Mouse (Mus musculus) limb, embryonic 10.5 days (tissue): ENCODE data around the gene Zfp503. TPM values are rescaled to one million over a fixed set of nuclear protein-coding genes. Genes with fewer than 3 reads are reported as not detected.

Experiments used
- DNase-seq: peaks from one replicate; pipeline ENCODE4 v3.0.0-alpha.2; 2017; ENCODE audit warnings: low spot score
- H3K27ac ChIP-seq: fragments of 300-500 bp; sonication (generic); 2 replicates; pipeline ENCODE4 v1.5.1; 2016; ENCODE audit warnings: mild to moderate bottlenecking
- H3K27me3 ChIP-seq: fragments of 300-500 bp; sonication (generic); 2 replicates; pipeline ENCODE4 v1.6.1; 2016; ENCODE audit warnings: low read depth, mild to moderate bottlenecking; ENCODE audit not compliant: poor library complexity, severe bottlenecking
- H3K36me3 ChIP-seq: fragments of 300-500 bp; sonication (generic); 2 replicates; pipeline ENCODE4 v1.6.1; 2016; ENCODE audit warnings: mild to moderate bottlenecking, moderate library complexity
- H3K4me1 ChIP-seq: fragments of 300-500 bp; sonication (generic); 2 replicates; pipeline ENCODE4 v1.6.1; 2016
- H3K4me3 ChIP-seq: fragments of 300-500 bp; sonication (generic); 2 replicates; pipeline ENCODE4 v1.5.1; 2016; ENCODE audit warnings: mild to moderate bottlenecking, moderate library complexity
- H3K9me3 ChIP-seq: fragments of 300-500 bp; sonication (generic); replicated peaks from 2 replicates; pipeline ENCODE4 v1.6.1; 2016; ENCODE audit warnings: mild to moderate bottlenecking
- WGBS: fragments of 180-500 bp; shearing (Covaris S2); methylation state at CpG from one replicate; pipeline ENCODE4 v1.1.7; 2016; 5-methylcytosine and 5-hydroxymethylcytosine counted together
- microRNA-seq: library from miRNA; unstranded; fragments of <30 nt; microRNA quantifications from one replicate; pipeline ENCODE4, GENCODE M21; 2017
- polyA plus RNA-seq: library from polyadenylated mRNA; unstranded; fragments of >200 nt; fragmentation: Nextera tagmentation; extraction: Ambion mirVana; gene quantifications from 2 replicates; pipeline ENCODE4 v1.2.1, GENCODE M21; 2016

Zfp503 gene
- polyA plus RNA-seq, 1 experiment from 2014 or later = 22.6 TPM

DNA sequence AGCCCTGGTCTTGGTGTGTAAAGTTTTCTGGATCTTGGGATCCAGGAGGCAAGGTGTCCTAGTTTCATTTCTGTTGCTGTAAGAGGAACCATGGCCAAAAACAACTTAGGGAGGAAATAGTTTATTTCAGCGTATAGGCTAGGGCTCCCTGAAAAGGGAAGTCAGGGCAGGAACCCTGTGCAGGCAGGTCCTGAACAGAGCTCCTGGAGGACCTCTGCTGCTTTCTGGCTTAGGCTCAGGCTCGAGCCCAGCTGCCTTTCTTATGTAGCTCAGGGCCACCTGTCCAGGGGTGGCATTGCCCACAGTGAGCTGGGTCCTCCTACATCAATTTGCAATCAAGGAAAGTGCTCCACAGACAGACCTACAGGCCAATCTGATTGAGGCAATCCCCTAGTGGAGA is 47.8 kb downstream of the Zfp503 start:
- WGBS = 69% methylated on average over 2 of the region's 2 CpGs
- no peak for DNase-seq
- Histone ChIP-seq H3K4me1 (peaks cover 4% of the 10 kb centered on the region), H3K9me3 (no peaks in the 10 kb centered on the region), H3K27me3 (peaks cover 43% of the 10 kb centered on the region), H3K36me3 (no peaks in the 10 kb centered on the region), H3K27ac (no peak overlapping the region), H3K4me3 (no peak overlapping the region)

DNA sequence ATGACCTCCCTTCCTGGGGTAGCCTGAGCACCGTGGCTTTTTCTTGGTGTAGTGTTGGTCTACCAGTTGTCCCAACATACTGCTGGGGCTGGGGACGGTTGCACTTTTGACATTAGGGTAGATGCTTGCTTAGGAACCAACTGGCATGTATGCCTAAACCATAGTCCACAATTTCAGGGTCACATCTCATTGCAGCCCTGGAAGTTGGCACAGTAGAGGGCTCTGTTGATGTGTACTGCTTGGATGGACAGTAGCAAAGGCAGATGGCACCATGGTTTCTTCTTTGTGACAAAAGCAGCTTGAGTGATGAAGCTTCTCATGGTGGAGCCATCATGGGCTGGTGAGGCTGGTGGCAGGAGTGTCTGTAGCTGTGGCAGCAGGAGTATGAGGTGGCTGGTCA is 52.3 kb downstream of the Zfp503 start:
- H3K4me1 ChIP-seq = peaks cover 4% of the 10 kb centered on the region
- H3K4me3 ChIP-seq = no peak overlapping the region
- peaks cover 43% of the 10 kb centered on the region for H3K27me3 ChIP-seq
- H3K27ac ChIP-seq = no peak overlapping the region
- WGBS = 90% methylated on average over 2 of the region's 2 CpGs
- DNase-seq = peak; percentile 24
- no peaks in the 10 kb centered on the region for H3K36me3 ChIP-seq
- no peaks in the 10 kb centered on the region for H3K9me3 ChIP-seq

DNA sequence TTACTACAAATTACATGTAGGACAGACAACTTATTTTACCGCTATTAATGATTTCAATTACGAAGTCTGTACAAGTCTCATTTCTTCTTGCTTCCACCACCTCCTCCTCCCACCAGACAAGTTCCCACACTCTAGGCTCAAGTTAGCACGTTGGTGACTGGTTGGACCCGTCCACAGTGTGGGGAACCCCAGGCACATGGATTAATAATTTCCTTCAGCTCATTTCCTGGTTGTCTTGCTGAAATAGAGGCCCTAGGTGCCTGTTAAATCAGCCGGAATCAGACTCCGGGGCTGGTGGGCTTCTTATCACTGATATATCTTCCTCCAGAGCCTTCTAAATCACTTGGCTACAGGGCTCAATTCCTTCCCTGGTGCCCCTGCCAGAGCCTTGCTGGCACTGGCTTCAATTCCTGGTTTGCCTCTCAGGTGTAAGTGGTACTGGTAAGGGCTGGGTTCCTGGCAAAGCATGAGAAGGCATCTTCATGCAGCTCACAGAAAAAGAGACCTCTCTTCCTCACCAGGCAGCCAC is 53.2 kb downstream of the Zfp503 start:
- H3K9me3 ChIP-seq = no peaks in the 10 kb centered on the region
- no peak overlapping the region for H3K27ac ChIP-seq
- DNase-seq = peak; percentile 20
- peaks cover 39% of the 10 kb centered on the region; the same call in 1 of the 2 replicates for H3K27me3 ChIP-seq
- H3K4me3 ChIP-seq = no peak overlapping the region
- H3K36me3 ChIP-seq = no peaks in the 10 kb centered on the region
- H3K4me1 ChIP-seq = peaks cover 4% of the 10 kb centered on the region
- WGBS = 88% methylated on average over 6 of the region's 6 CpGs

Small RNAs within 50 kb of the gene (microRNA-seq; reads per million reads assigned to microRNA genes)
- gene Gm27532 = not detected

Other genes with a start within 250 kb of the Zfp503 start
- 9.3 and 11.7 TPM in 2 replicates for gene Samd8, start 239.1 kb downstream of the Zfp503 start, polyA plus RNA-seq
- not detected in 2 replicates for gene Dusp13, start 238.4 kb downstream of the Zfp503 start, polyA plus RNA-seq
- 301 and 316 TPM in 2 replicates for gene Vdac2, start 164.4 kb downstream of the Zfp503 start, polyA plus RNA-seq
- gene Comtd1, start 140.6 kb downstream of the Zfp503 start, polyA plus RNA-seq = 20.9 and 29.8 TPM in 2 replicates
- 0.48 and 0.51 TPM in 2 replicates for gene Lrmda, start 30.1 kb upstream of the Zfp503 start, polyA plus RNA-seq